Mouse (Mus musculus) cerebellum, postnatal 25 days (tissue): ENCODE measurements around the gene Agpat2.

ENCODE experiments used
- DNase-seq, 2 experiments: peaks; one replicate each; pipeline ENCODE4 v3.0.0; 2021; ENCODE audit warnings: mixed read lengths in 2 of 2

Agpat2 gene

DNA sequence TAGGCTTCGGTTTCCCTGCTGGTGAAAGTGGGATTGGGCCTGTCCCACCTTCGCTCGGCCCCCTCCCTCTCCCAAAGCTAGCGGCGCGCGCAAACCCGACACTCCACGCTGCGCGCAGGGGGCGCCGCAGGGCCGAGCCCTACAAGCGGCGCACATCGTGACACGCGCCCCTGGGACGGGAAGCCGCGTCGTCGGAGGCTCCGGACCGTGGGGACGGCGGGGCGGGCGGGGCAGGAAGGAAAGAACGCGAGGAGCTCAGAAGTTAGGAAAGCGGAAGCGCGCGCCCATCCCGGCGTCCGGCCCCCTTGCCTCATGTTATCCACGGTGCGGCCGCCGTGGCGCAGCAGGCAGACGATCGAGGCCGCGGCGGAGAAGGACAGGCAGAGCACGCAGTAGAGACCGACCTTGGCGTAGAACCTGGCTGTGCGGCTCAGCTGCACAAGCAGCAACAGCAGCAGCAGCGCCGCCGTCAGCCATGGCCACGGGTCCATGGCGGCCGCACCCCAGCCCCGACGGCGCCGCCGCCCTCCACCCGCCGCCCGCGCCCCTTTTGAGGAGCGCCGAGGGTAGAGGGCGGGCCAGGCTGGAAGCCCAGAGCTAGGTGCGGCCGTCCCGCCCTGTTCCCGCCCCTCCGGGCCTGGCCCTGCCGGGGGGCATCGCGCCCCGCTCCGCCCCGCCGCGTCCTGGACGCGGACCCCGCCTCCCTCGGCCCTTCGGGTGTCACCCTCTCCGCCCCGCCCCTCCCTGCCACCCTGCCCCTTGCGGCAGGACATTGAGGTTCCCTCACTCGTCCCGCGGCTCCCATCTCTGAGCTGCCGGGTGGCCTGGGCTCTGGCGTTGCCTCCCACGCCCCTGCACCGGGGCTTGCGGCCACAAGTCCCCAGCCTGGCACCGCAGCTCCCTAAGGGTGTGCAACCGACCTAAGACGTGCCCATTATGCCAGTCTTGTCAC is at the start of gene Agpat2:
Gene Agpat2 (minus strand): TSS at position 698 of the 952 bp plus-strand sequence.
- DNase-seq, result peak in 1 of 2 experiments; percentile 33

- peak; percentile 67 to 78 for DNase-seq
Observed at GRCm38 (mm10) chr2:26646643-26647293, 42.6 kb upstream of the Agpat2 start.

GRCm38 (mm10) chr2:26643942-26644341 is 39.7 kb upstream of the Agpat2 start:
- DNase-seq, result peak in 1 of 2 experiments; percentile 48

DNA sequence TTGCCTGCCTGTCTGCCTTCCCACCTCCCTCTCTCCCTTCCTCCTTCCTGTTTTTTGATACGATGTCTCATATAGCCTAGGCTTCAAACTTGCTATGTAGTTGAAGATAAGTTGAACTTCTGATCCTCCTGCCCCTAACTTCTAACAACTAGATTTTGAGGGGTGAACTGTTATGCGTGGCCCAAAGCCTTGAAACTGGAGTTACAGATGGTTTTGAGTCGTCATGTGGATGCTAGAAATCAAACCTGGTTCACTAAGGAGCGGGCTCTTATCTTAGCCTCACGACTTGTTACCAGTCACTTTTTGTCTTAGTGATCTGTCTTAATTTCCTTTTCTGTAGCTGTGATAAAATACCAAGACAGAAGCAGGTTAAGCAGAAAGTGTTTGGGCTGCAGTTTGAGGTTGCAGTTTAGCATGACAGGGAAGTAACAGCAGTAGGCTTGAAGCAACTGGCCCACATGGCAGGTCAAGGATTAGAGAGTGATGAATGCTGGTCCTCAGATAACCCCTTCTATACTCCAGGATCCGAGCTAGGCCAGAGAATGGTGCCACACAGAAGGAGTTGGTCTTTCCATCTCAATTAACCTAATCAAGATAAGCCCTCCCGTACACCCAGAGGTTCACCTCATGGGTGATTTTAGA is 36.9 kb upstream of the Agpat2 start:
- no peak for DNase-seq

- peak; percentile 99 for DNase-seq
Observed at GRCm38 (mm10) chr2:26639838-26640830, 35.9 kb upstream of the Agpat2 start.

- peak in 1 of 2 experiments; percentile 34 for DNase-seq
Observed at GRCm38 (mm10) chr2:26639083-26639482, 34.9 kb upstream of the Agpat2 start.

- no peak for DNase-seq
Observed at GRCm38 (mm10) chr2:26638572-26638971, 34.4 kb upstream of the Agpat2 start.

DNA sequence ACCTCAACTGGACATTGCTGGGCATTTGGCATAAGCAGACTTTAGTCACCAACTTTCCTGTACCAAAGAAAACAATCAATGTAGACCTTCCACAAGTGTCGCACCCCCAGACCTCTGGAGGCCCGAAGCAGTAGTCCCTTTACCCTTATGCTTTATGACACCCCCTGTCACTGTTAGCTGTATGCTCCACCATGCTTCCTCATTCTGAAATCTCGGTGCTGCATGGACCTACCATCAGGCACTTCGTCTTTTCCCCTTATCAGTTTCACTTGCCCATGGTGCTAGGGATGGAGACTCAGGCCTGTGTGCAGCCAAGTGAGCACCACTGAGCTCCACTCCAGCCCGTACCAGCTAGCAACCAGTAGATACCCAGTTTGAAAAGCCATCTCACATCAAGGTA is 33.8 kb upstream of the Agpat2 start:
- DNase-seq, result no peak

DNA sequence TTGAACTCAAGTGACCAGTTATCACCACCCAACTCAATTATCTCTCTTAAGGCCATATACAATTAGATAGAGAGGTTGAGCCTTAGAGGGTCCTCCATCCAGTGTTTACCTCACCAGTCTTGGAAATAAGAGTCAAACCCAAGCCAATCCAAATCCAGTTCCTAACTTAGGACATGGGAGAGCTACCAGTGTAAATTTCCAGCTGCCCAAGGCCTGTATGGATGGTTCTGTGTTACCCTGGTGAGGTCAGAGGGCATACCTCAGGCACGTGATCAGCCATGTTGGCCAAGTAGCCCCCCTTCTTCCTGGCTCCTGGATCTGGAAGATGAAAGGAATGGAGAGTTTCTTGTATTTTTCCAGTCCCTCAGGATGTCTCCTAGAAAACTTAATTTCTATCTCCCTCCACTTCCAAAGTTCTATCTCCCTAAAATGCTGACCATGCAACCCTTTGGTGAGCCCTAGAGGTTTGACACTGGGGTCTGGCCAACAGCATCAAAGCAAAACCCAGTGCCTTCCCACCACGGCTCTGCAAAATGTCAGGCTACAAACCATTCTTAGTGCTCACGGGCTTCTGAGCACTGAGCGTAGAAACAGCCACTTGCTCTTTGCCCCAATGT is 33.2 kb upstream of the Agpat2 start:
- no peak for DNase-seq

DNA sequence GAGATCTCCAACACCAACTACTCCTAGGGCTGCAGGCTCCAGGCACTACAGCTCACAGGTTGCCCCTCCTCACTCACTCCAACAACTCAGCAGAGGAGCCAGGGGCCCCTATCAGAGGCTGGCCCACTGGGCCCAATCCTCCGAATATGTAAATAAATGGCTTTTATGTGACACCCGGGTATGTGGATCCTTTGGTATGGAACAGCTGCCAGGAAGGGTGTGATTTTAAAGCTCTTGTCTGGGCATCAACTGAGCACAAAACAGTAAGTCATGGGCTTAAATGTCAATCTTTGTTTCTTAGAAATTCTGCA is 32.1 kb upstream of the Agpat2 start:
- no peak for DNase-seq

GRCm38 (mm10) chr2:26635489-26636324 is 31.5 kb upstream of the Agpat2 start:
- peak; percentile 18 to 26 for DNase-seq

- peak in 1 of 2 experiments; percentile 12 for DNase-seq
Observed at GRCm38 (mm10) chr2:26634629-26635488, 30.6 kb upstream of the Agpat2 start.

DNA sequence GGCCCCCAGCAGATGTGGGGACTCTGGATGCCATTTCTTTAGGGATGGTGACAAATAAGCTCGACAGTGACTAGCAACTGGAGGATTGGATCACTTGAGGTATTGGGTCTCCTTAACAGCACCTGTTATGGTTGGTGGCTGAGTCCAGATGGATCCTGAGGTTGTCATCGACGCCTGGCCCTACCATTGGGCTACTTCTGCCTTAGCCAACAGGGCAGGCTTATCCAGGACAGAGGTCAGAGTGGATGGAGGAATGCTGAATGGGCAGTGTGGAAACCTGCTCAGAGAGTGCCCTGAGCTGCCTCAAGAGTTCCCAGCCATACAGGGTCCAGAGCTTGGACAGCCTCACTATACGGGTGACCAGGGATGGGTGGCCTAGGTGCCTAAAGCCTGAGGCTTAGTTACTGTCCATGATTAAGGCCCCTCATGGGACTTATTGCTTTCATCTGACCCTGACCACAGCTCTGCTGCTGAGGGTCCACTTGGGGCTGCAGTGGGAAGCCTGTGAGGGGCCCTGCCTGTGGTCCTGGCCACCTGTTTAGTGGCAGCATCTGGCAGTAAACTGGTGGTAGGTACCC is 29.8 kb upstream of the Agpat2 start:
- DNase-seq, result peak in 1 of 2 experiments; percentile 13

GRCm38 (mm10) chr2:26632541-26633395 is 28.6 kb upstream of the Agpat2 start:
- DNase-seq, result peak in 1 of 2 experiments; percentile 8

GRCm38 (mm10) chr2:26628792-26629437 is 24.7 kb upstream of the Agpat2 start:
- DNase-seq, result peak in 1 of 2 experiments; percentile 55

GRCm38 (mm10) chr2:26627921-26628739 is 23.9 kb upstream of the Agpat2 start, which contains the start of gene Fam69b:
TSS of gene Fam69b (plus strand) at chr2:26628457.
- peak; percentile 88 to 96 for DNase-seq

DNA sequence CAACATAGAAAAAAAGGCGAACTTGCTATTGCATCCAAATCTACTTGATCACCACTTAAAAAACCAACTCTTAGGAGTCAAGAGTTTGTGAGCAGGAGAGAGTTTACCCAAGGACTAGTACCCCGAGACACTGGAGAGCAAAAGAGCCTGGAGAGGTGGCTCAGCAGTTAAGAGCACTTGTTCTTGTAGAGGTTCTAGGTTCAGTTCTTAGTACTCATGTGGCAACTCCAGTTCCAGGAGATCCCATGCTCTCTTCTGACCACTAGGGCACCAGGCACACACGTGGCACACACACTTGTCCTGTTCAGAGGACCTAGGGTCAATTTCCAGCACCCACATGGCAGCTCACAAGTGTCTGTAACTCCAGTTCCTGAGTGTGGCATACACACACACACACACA is 21.9 kb upstream of the Agpat2 start:
- DNase-seq, result no peak
